Mouse (Mus musculus) stomach, postnatal 0 days (tissue): ENCODE results near the gene Olfr1380.
"Not testable (repeated sequence)": the region's sequence is repeated elsewhere in the genome, so short reads cannot be mapped to it uniquely, and the experiment has no call there.

Experiments
- CTCF ChIP-seq: IDR thresholded peaks from 2 replicates; pipeline ENCODE4 v1.5.1; 2016; ENCODE audit warnings: antibody characterized with exemption, low read depth, mild to moderate bottlenecking, moderate library complexity
- EP300 ChIP-seq: optimal IDR thresholded peaks from 2 replicates; pipeline ENCODE3; 2016; ENCODE audit warnings: antibody characterized with exemption

DNA sequence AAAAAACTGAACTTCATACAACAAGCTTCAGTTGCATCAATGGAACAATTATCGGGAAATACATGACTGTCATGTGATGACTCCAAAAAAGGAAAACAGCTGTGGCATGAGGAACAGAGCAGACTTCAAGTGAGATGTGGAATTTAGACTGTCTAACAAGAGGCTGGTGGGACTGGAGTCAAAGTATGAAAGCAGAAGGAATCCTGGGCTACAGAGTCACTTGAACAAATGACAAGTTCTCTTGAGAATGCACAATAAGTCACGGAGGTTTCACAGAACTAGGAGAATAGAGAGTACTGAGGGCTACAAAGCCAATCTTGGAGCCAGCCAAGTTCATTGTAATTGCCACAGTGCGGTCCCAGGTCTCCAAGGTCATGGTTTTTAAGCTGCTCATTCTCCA is 13.5 kb upstream of the Olfr1380 start, which contains the start of gene Olfr1381:
- not testable (repeated sequence) for TF ChIP-seq CTCF, EP300
